Mouse (Mus musculus): ENCODE measurements around the gene Sdc3.

- no peak for TF ChIP-seq CTCF (IDR thresholded peaks at IDR 0.05; ENCODE audit: extremely low read depth, insufficient read length, insufficient replicate concordance, low read depth, low read length)
- TF ChIP-seq POLR2A (IDR thresholded peaks at IDR 0.05; ENCODE audit: low read depth, low read length) = no peak
Measured at GRCm38 (mm10) chr4:130752591-130752990, 39.7 kb upstream of the Sdc3 start.
